Mouse (Mus musculus): ENCODE results near the gene Fgfr2.

Fgfr2 gene

DNA sequence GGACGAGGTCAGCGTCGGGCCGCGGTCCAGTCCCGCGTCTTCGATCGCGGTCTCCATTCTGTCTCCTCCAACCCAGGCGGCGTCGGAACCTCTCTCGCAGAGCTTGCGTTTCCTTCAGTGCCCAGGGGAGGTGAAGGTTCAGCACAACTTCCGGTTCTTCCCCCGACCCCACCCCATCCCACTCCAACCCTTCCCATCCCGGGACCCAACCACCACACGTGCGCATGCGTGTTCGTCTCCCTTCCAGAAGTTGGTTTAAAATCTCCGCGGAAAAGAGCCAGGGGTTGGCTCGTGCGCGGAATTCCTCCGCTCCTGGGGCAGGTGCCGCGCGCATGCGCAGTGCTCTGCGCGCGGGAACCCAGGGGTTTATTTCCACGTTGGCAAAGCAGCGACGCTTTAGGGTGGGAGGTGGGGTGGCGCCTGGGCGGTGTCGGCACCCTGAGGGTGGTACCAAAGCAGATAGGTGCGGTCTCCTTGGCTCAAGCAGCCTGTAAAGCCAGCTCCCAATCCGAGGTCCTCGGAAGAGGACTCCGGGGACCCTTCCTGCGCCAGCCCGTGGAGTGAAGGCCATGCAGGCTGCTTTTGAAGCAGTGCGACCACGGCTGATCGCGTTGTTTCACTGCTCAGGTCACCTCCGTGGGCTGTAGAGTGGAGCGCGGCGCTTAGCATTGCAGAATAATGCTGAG is 1760.4 kb downstream of the Fgfr2 start, which contains the start of gene 2310057M21Rik:
2310057M21Rik (minus strand) TSS at position 145 of the 686 bp plus-strand sequence.
- peak; percentile 92 to 93 for DNase-seq (ENCODE audit: low spot score in 2 of 2)

DNA sequence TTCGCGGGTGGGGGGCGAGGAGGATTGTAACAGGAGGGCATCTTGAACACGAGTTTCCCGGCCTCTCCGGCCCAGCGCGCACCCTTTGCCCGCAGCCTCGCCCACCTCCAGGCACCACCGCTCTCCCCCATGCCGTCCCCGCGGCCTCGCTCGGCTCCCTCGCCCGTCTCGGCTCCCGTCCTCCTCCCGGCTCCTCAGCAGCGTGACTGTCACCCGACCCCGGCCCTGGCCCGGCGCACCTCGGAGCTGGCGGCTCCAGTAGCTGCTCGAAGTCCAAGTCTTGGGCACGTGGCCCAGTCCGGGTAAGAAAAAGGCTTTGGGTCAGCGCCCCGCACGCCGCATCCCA is 1760.9 kb downstream of the Fgfr2 start:
- no peak for DNase-seq (ENCODE audit: low spot score in 2 of 2)

DNA sequence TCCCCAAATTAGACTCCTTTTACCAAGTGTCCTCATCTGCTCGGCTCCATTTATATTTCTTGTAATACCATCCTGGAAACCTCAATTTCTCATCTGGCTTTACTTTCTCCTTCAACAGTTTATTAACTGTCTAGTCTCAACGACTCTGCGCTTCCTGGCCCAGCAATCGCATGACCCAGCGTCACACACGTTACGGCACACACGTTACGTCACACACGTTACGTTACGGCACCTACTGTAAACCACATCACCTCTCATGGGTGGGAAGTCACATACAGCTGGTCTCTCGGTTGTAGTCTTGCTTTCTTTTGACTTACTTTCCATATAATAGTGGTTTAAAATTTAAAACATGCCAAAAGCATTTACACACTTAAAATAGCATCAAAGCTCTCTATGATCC is 1767.0 kb downstream of the Fgfr2 start:
- DNase-seq (ENCODE audit: low spot score in 2 of 2) = no peak

DNA sequence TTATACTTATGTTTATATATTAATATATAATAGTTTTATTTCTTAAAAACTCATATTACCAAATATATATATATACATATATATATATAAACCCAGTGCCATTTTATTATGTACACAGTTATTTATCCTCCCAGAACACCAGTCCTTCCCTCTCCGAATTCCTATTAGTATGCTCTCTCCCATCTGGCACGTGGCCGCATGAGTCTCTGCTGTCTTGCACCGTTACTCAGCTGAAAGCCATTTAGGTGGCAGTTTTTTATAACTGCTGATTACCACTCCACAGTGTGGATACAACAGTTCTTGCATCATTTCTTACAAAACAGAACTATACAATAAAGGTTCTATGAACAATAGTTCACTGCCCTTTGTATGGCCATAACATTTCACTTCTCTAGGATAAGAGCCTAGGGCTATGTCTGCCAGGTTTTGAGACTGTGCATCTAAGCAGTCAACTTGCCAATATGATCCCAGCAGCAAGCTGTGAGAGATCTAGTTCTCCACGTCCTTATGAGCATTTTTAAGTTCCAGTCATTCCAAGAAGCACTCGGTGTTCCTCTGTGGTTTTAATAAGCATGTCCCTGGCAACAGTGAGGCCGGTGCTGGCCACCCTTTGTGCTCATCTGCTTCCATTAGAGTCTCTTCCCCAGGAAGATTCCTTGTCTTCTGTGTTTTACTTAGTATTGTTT is 1777.2 kb downstream of the Fgfr2 start:
- no peak for DNase-seq (ENCODE audit: low spot score in 2 of 2)

DNA sequence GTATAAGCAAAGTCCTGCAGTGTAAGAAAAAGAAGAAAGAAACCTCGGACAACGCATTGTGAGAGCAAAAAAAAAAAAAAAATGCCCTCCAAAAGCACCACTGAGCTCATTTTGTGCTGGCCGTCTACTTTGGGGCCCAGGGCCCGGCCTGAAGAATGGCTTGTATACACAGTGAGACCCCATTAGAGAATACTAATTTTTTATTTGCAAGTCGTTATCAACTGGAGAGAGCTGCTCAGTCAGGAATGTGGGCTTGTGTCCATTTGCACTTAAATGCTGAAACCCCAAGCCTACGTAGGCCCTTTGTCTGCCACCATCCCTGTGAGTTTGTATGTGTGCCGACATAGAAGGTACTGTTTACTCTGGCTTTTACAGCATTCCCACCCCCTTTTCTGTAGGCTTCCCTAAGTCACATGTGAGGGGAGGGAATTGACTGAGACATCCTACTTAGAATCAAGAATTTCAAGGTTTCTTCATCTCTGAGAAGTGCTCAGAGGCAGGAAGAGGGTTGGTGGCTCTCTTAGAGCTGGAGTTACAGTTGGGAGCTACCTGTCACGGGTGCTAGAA is 1785.6 kb downstream of the Fgfr2 start:
- no peak for DNase-seq (ENCODE audit: low spot score in 2 of 2)

DNA sequence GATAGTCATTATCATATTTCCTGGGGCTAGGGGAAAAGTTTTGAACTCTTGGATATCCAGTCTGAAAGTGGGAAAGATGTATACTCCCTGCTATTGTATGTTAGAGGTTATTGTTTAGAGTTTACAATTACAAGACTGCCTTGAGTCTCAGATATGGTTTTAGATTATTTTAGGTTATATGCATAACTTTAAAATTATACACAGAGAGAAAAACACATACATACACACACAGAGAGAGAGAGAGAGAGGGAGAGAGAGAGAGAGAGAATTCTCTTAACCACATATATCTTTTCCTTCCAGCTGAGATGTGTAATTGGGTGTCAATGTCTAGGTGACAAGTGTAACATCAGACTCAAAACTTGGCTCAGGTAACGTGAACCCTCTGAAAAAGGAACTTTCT is 1789.6 kb downstream of the Fgfr2 start, which contains the start of gene Fam24a:
Fam24a (plus strand) TSS at position 301 of the 400 bp plus-strand sequence.
- no peak for DNase-seq (ENCODE audit: low spot score in 2 of 2)

DNA sequence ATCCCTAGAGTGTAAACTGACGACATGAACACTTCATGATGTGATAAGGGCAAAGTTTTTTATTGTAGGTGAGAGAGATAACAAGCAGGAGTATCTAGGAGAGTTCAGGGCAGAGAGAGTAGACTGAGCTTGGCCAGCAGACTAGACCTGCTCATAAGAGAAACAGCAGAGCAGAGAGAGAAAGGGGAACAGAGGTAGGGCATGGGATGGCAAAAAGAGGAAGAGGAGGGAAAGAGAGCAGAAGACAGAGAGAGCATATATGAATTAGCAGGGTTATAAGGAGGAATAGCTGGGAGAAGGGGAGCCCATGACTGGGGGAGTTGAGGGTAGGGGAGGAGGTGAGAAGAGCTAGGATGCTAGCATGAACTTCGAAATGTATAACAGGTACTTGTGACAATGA is 1791.5 kb downstream of the Fgfr2 start:
- no peak for DNase-seq (ENCODE audit: low spot score in 2 of 2)

DNA sequence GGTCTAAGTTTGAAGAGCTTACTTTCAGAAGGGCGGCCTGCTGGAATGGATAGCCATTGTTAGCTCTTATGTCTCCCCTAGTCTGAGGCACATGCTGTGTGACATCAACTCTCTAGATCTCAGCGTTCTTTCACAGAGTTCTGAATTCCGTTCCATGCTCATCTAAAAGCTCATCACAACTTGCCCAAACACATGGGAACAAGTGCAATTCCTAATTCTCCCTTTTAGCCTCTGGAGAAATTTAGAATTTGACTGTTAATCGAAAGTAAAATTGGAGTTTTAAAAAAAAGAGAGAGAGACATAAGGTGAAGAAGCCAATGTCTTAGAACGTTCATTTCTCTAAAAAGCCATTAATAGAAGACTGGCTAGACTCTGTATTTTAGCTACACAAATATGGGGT is 1793.7 kb downstream of the Fgfr2 start, which contains the start of gene Fam24b:
Fam24b (minus strand) TSS at position 101 of the 400 bp plus-strand sequence.
- DNase-seq (ENCODE audit: low spot score in 2 of 2) = no peak

DNA sequence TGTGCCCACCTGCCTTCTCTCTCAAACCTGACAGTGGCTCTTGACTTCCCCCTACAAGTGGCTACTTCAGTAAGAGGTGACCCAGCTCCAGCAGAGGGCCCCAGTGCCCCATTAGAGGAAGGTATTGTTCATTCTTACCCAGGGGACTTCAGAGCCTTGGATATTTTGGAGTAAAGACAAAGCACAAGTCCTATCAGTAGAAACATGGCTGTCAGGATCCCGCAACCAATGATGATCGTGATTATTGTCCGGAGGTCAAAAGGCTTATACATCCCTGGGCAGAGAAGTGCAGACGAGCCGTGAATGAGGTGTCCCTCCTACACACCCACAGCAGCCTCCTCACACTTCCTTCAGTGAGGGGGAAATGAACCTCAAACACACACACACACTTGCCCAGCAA is 1796.1 kb downstream of the Fgfr2 start:
- DNase-seq (ENCODE audit: low spot score in 2 of 2) = no peak

DNA sequence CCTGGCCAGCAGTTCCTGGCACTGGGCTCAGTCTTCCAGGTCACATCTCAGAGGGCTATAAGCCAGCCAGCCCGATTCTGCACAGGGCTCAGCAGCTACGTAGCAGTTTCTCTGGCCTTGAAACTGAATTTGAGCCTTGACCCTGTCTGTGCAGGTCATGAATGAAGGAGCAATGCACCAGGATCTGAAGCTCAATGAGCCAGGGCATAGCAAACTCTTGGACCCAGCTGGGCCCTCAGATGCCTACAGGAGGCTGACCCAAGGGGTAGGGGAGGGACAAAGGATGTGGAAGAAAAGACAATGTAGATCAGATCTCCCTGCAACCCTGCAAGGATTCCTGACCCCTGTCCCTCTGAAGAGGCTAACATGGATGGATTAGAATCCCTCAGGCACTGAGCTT is 1801.0 kb downstream of the Fgfr2 start, which contains the start of gene Cuzd1:
Cuzd1 (minus strand) TSS at position 101 of the 400 bp plus-strand sequence.
- no peak for DNase-seq (ENCODE audit: low spot score in 2 of 2)

DNA sequence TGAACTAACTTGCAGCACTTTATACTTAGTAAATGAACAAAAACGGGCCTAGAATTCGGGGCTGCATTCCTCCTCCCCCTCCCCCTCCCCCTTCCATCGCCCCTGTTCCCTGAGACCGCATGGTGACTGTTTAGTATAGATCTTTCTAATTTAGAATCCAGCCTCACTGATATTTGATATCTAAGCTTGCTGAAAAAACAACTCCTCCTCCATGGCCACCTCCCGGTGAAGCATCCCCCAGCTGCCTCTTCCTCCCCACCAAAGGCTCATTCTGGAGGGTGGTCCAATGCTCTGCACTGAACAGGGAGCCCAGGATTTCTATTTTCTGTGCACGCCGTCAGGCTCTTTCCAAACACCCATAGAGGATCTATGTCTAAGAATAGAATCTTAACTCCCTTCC is 1804.8 kb downstream of the Fgfr2 start:
- DNase-seq (ENCODE audit: low spot score in 2 of 2) = no peak

DNA sequence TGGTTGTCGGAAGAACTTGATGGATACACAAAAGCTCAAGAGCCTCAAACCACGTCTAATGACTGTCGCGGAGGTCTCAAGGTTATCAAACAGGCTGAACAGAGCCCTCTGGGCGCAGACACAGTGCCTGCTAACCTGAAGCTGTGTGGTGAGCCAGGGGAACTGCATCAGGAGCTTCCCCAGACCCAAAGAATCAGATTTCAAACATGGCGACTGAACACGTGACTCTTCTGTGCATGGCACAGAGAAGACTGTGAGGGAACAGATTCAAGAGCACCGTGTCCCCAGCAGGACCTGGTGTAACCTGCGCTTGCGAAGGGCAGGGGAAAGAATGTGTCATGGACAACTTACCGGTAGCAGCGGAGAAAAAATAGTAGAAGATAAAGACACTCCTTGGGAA is 1805.6 kb downstream of the Fgfr2 start:
- DNase-seq (ENCODE audit: low spot score in 2 of 2) = no peak

DNA sequence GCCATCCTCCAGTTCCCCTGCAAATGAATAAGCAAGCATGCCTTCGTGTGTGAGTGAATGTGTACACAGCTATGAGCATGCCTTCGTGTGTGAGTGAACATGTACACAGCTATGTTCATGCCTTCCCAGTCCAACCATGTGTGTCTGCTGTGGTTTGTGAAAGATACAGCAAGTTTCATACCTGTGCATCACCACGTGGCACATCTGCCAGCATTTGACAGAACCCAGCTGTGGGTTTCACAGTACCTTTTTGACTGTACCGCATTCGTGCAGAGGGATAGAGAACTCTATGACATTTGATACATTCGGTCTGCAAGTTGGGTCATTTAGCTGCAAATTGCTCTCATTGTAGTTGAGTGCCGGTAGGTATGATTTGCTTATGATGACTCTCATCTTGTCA is 1808.7 kb downstream of the Fgfr2 start:
- DNase-seq (ENCODE audit: low spot score in 2 of 2) = no peak

DNA sequence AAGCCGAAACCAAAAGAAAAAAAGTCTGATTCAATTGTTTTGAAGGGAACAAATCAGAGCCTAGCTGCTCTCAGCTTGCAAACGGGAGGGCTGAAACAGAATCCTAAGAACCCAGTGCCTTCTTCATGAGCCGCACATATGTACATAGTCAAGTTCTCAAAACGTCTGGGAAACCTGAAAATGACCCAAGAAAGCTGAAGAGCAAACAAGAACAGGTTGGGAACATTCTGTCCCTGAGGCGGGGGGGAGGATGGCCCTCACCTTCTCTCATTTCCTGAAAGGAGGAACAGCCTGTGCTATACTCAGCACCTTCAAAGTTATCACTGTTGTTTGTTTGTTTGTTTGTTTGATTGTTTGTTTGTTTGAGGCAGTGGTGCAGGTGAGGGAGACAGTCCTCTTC is 1816.4 kb downstream of the Fgfr2 start:
- no peak for DNase-seq (ENCODE audit: low spot score in 2 of 2)

DNA sequence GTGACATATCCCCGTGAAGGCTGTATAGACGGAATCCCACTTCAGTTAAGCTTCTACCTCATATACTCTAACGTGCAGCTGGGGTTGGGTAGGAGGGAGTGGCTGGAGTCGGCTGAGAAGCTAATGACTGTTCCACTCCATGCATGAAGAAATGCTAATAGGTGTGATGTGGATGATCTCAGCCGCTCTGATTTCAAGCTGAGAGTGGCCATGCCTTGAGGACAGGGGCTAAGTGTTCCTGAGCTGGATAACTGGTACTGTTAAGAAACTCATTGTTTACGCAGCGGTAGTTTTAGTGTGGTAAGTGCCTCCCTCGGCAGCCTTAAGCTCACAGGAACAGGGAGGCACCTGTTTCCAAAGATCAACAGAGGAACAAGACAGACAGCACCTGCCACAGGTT is 1819.8 kb downstream of the Fgfr2 start:
- DNase-seq (ENCODE audit: low spot score in 2 of 2) = no peak

DNA sequence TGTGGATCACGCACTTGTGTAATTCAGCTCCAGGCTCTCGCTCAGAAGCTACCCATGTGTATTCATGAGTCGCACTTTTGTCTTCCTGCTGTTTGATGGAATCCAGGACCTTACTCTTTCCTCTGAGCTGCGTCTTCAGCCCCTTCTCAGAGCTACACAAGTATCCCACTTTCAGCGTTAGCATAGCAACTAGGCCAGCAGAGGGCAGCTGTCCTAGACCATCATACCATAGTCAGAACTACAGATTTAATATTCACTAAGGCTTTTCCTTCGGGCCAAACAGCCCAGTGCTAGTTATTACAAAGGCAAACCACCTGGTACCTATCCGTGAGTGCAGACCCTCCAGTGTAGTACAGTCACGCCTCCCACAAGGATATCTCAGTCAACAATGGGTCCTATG is 1826.0 kb downstream of the Fgfr2 start:
- no peak for DNase-seq (ENCODE audit: low spot score in 2 of 2)

DNA sequence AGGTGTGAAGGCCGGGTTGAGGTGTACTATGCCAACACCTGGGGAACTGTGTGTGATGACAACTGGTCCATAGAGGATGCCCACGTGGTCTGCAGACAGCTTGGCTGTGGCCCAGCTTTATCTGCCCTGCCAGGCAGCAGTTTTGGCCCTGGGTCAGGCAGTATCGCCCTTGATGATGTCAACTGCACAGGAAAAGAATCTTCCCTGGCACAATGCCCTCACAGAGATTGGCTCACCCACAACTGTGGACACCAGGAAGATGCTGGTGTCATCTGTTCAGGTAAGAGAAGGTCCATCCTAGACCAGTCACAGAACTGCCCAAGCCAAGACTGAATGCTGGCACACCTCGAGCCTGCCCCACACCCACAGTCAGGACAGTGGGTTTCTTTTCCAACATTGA is 1857.3 kb downstream of the Fgfr2 start:
- no peak for DNase-seq (ENCODE audit: low spot score in 2 of 2)

DNA sequence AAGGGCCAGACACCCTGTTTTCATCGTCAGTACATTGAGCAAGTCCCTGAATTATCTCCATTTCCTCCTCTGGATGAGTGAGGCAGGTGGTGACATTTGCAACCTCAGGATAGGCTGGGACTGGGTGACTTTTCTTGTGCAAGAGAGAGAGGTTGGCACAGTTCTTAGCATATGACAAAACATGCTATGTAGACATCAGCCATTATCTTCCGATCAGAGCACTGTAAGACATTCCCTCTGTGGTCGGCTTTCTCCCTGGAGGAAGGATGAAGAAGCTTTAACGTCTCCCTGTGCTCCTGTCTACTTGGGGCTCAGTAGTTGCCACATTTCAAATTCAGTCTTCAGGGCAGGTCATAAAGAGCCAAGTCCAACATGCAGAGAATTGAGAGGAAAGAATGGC is 1858.9 kb downstream of the Fgfr2 start:
- DNase-seq (ENCODE audit: low spot score in 2 of 2) = no peak

DNA sequence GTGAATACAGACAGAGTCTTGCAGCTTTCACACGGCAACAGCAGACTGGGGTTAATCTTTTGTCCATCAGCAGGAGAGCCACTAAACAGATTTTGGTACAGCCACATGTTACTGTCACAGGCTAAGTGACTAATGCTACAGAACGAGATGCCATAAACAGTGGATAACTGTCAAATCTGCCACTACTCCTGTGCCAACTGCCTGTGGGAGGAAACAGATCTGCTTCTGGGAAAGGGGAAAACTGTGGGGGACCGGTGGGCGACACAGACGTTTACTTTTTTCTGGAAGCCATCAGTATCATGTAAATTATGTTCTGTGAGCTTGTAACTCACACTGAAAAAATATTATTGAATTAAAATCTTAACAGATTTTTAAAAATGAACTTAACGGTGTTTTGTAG is 1862.2 kb downstream of the Fgfr2 start:
- peak in 1 of 2 experiments; percentile 10 for DNase-seq (ENCODE audit: low spot score in 2 of 2)

DNA sequence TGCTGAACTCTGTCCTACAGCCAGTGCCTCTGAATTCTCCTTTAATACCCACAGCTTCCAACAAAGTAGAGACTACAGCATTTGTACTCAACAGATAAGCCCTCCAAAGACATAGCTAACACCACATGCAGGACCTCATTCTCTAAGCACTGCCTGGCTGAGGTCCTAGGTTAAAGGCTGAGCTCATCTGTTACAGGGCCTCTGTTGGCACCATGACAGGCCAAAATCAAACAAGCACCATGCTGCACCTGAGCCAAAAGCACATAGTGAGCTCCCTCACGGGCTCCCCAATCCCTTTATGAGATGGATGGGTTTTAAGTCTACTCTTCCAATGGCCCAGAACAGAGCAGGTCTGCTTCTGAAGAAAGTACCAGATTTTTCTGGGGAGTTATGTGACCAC is 1865.8 kb downstream of the Fgfr2 start:
- no peak for DNase-seq (ENCODE audit: low spot score in 2 of 2)

DNA sequence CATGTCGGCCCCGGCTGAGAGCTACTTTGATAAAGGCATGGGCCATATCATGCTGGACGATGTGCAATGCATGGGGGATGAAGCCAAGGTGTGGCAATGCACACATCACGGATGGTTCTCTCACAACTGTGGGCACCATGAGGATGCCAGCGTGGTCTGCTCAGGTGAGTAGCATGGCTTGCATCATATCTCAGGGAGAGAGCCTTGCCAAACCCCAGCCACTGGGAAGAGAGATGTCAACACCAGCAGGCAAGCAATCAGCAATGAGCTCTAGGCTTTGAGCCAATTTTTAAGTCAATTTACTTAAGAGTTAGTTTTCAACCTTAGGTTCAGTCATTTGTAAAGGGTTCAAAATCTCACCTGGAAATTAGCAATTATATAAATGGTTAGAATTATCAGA is 1866.3 kb downstream of the Fgfr2 start:
- no peak for DNase-seq (ENCODE audit: low spot score in 2 of 2)

DNA sequence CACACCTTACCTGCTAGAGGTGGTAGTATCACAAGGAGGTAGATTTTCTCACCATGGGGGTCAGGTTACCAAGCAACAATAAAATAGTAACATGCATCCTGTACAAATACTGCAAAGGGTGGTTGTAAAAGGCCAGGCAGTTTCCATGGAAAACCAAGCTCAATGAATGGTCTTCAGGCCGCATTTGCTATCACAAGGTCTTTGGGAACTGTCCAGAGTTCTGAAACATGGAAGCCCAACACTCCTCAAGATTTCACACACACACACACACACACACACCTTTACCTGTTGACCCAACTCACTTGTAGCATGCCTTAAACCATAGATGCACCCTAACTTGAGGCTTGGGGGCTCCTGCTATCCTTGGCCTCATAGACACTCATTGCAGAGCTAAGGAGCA is 1878.2 kb downstream of the Fgfr2 start:
- no peak for DNase-seq (ENCODE audit: low spot score in 2 of 2)

DNA sequence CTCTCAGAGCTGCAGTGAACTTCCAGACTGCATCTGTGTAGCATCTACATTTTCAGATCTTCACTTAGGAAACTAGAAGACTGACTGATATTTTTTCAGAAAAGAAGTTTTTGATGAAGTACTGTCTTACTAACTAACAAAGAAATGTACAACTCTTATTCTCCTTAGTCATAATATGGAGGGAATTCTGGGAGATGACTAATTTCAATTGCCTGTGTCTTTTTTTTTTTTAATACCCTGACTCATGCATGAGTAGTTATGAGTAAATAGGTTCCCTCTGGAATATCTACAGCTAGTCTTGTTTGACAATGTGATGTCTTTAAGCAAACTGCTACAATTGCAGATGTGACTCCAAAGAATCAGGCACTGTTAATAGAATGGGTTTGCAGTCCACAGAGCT is 1887.1 kb downstream of the Fgfr2 start:
- no peak for DNase-seq (ENCODE audit: low spot score in 2 of 2)
